Mouse (Mus musculus) frontal cortex, adult 2 months (tissue): ENCODE data around the gene Tspan9. TPM values are rescaled to one million over a fixed set of nuclear protein-coding genes. Genes with fewer than 3 reads are reported as not detected.
A peak's percentile ranks its signal among the peaks of the same experiment; 100 is the strongest.

ENCODE experiments used
- DNase-seq, 2 experiments: peaks; one replicate each; pipeline ENCODE4 v3.0.0; 2022; ENCODE audit warnings: low spot score in 1 of 2; ENCODE audit errors: extremely low spot score in 1 of 2
- polyA plus RNA-seq: library from polyadenylated mRNA; depleted of rRNA; stranded (reverse); fragments of >200 nt; gene quantifications from 2 replicates; pipeline ENCODE4 v1.2.3, GENCODE M21; 2012

Tspan9 gene
- polyA plus RNA-seq, 1 experiment: 56.9 TPM

DNA sequence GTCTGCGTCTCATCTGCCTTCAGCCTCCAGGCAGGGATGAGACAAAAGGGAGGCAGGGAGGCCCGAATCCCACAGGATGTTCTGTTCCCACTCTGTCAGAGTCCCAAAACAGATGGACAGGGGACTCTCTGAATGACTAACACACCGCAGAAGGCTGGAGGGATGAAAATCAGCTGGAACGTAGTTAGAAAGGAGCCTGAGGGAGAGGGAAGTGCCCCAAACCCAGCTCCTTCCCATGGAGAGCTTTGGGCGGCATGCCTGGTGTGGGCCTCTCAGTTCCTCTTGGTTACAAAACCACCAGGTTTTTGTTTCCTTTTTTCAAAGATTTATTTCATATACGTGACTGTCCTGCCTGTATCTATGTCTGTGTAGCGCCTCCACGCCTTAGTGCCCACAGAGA is 35.7 kb downstream of the Tspan9 start:
- no peak for DNase-seq

GRCm38 (mm10) chr6:128106154-128106553 is 37.2 kb downstream of the Tspan9 start:
- DNase-seq: no peak

- peak in 1 of 2 experiments; percentile 22 for DNase-seq
Measured at GRCm38 (mm10) chr6:128104712-128105324, 38.6 kb downstream of the Tspan9 start.

- no peak for DNase-seq
Measured at GRCm38 (mm10) chr6:128103874-128104273, 39.5 kb downstream of the Tspan9 start.

DNA sequence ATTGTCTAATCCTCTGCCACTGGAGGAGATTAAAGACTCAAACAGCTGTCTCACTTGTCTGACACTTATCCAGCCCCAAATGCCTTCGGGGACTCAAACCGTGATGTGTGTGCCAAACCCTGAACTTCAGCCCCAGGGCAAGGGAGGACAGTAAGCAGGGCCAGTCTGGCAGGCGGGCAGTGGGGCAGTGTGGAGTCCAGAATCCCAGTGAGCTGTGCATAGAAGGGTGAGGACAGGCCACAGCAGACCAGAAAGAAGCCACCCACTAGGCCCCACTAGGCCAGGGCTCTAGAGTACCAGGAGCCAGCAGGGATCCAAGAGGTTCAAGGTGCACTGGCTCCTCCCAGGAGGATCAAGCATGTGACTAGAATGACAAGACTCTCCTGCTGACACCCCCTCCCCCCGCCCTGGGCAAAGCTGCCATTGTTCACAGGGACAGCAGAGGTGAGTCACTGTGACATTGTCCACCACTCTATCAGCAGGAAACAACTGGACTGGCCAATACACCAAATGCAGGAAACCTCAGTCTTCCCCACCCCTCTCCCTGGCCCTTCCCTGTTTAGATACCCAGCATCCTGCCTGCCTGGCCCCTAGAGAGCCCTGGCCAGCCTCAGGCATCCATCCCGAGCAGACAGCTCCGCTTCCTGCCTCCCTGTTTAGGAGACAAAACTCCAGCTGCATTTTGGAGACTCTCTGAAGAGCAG is 40.9 kb downstream of the Tspan9 start:
- no peak for DNase-seq

GRCm38 (mm10) chr6:128099871-128100270 is 43.5 kb downstream of the Tspan9 start:
- DNase-seq: peak in 1 of 2 experiments; percentile 43

DNA sequence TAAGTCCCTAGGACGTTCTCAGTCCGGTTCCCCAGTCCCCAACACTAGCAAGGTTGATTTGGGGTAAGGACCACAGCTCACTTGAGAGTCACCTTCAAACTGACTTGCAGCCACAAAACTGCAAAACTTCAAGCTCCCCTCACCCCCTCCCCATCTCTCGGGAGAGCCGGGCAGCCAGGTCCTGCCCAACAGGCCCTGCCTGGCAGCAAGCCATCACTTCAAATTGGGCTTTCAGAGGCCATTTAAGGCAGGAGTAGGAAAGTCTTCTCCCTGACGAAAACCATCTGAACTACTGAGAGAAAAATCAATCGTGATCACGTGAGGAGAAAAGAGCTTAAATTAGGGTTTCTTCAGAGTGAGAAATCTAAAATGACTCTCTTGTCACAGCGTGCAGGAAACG is 44.2 kb downstream of the Tspan9 start:
- DNase-seq: peak in 1 of 2 experiments; percentile 40

DNA sequence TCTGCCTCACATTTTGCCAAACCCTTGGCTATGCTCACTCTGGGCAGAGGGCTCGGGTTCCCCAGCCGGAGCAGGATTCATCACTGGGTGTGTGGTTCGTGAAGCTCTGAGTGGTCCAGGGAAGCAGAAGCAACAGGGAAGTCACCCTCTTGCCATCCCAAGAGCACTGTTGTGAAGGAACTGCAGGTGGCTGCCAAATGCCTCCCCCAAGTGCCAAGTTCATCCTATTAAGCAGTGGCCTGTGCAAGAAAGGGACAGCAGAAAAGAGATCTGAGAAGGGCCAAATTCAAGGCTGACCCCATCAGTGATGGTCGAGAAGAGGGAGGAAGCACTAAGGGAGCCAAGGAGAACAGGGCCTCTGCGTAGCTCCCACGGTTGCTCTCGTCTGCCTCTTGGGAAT is 46.9 kb downstream of the Tspan9 start:
- no peak for DNase-seq

GRCm38 (mm10) chr6:128095906-128096305 is 47.5 kb downstream of the Tspan9 start:
- DNase-seq: peak in 1 of 2 experiments; percentile 50

GRCm38 (mm10) chr6:128095131-128095530 is 48.3 kb downstream of the Tspan9 start:
- peak in 1 of 2 experiments; percentile 58 for DNase-seq

- DNase-seq: peak; percentile 59 to 63
Measured at GRCm38 (mm10) chr6:128093856-128094628, 49.4 kb downstream of the Tspan9 start.

DNA sequence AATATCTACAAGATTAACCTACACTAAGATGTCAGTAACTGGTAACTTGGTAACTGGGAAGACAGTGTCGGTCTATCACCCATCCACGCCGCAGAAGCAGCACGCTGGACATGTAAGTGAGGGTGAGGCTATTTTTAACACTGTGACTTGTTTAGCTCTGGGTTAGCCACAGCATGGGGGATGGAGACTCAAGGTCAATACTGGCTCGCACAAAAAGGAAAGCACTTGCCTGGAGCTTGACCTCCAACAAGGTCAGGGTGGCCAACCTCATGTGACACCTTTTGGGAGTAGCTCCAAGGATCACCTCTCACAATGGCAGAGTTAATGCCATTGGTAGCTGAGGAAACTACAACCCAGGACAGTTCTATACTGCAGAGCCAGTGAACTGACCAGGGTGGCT is 50.8 kb downstream of the Tspan9 start:
- no peak for DNase-seq

GRCm38 (mm10) chr6:128091833-128092166 is 51.6 kb downstream of the Tspan9 start:
- DNase-seq: no peak

DNA sequence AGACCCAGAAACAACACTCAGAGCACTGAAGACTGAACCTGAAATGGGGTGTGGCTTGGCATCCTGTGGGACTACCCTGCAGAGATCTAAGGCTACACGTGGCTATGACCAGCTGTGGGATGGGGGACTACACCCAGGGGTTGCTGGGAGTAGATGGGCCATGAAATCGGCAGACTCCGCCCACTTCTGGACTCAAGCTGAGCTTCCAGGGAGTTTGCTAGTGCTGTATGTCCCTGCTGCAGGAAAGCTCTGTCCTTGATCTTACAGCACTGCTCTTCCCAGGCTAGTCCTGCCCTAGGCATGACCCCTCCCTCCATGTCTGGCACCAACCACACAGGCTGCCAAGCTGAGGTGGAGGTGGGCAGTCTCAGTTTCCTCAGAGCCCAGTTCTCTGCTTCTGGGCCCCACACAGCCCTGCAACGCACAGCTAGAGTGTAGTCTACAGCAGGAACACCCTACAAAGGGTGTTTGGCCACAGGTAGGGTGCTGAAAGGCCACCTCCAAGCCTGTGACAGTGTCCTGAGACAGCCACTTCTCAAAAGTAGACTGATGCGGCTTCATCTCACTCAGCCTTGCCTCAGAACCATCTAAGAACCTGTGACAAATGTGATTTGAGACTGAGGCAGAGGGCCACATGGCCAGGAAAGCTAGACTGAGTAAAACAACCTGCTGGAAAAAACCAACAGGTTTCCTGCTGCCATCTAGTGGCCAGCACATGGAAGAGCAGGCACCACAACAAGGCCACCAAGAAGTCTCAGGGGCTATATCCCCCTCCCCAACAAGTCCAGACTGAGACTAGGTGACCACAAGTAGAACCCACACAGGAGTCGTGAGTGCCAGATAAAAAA is 52.2 kb downstream of the Tspan9 start:
- peak in 1 of 2 experiments; percentile 79 for DNase-seq

DNA sequence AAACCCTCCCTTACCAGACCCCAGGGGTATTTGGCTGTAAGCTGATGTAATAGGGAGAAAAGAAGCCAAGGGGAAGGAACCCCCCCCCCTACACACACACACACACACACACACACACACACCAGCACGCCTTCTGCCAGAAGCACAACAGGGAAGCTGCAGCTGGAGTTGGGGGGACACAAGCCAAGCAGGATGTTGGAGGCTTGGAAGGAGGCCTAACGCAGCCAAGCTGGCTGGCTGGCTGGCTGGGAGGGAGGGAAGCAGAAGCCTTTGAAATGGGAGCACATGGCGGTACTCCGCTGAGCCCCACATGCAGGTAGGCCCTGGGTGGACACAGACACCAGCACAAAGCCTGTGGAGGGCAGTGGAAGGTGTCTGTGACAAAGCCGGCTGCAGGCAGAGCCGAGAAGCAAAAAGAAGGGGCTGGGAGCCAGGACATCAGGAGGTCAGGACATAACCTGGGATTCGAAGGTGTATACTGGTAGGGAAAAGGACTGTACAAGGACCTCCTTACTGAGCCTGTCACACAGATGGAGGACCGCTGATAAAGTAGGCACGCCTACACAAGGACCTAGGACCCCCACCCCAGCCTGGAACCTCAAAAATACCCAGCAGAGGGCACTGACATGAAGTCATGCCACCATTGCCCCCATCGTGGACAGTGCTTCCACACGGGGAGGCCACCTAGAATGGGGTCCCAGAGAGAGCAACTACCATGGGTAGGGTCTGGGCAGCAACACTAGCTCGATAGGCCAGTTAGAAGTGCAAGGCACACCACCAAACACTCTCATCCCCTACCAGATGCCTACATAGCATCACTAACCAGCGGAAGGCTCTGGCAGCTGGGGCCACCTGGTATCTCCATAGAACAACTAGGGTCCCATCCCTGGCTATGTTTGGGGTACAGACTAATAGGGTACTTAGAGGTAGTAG is 53.4 kb downstream of the Tspan9 start:
- peak in 1 of 2 experiments; percentile 60 for DNase-seq

GRCm38 (mm10) chr6:128088746-128089523 is 54.5 kb downstream of the Tspan9 start:
- DNase-seq: no peak

DNA sequence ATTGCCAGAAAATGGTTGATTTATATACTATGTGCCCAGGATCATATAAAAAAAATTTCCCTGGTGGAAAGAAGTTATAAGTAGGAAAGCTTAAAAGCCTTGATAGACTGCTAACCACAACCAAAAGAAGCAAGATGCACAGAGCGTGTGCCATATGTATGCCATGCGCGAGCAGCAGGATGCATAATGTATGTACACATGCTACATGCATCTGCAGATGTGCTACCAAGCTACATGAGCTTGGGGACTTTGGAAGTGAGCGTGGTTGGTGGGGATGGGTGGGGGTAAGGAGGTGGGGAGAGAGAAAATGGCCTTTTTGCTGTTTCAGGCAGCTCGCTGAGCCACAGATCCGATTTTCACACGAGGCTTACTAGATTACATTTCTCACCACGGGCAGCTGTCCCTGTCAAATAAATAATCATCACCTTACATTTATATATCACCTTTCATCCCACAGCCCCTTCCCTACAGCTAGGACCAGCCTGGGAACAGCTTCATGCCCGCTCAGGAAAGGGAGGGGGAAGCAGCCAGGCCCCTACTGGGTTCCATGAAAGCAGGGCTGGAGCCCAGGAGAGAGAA is 57.8 kb downstream of the Tspan9 start:
- no peak for DNase-seq

- no peak for DNase-seq
Measured at GRCm38 (mm10) chr6:128083305-128083704, 60.1 kb downstream of the Tspan9 start.
